Mouse (Mus musculus) T-helper 1 cell (primary cell): ENCODE measurements at regions not wholly inside any gene's neighbourhood (a gene's known extent, or its start where the extent isn't known, plus 50 kb on each side); places are given as distances from the start of the nearest gene placed in this dataset.
"Not testable (repeated sequence)": the region's sequence is repeated elsewhere in the genome, so short reads cannot be mapped to it uniquely, and the experiment has no call there.

Experiments
- in situ Hi-C: fragments of 300-600 bp; cut with MboI, MseI; formaldehyde crosslinking; loops from one replicate; pipeline ENCODE4 v1.15.1; 2025; ENCODE audit warnings: high pct_unique_total_duplicates

DNA sequence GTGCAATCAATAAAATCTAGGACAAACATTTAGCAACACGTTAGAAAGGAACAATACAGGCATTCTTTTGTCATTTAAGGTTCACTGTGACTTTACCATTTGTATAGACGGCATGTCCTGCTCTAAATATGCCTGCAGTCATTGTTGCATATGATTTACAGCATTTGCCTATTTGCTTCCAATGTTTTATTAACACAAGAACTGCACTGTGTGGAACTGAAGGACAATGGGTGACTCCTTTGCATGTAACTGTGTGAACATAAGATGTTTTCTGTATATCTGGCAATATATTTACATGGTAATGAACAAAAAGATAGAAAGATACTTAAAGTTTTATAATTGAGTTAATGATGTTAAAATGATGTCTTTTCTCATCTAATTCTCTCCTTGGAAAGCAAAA is 57.1 kb downstream of the Pou4f1 start:
- in situ Hi-C loops, result no loop called here

DNA sequence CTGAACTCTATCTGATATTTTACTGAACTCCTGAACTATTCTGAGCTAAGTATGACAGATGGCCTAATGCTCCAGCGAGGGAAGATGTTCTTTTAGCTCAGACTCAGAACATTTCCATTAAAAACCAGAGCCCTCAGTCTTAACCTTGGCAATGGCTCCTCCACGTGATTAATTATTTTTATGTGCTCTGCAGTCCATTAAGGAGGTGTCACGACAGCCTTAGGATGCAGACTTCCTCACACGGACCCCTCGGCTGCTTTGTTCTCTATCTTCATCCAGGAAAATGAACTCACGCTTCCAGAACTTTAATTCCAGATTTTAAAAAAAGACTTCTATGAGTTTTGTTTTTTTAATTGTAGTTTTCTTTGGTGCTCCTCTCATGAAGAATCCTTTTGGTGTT is 57.5 kb downstream of the Pou4f1 start:
- in situ Hi-C loops, result no loop called here

DNA sequence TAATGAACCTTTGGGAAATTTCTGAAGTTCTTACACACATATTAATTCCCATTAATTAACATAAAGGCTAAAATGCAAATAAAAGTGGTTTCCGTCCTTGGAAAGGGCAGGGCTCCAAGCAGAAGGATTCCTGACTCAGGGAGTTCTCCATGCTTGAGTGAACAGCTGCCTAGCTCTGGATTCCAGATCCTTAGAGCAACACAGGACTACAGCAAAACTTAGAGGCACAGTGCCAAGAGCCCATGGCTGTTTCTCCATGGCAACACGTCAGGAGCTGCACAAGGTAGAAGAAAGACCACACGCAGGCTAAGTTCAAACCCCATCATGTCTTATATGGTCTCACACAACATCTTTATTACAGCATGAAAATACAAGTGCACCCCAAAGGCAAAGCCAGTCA is 61.7 kb downstream of the Pou4f1 start:
- in situ Hi-C loops, result no loop called here

DNA sequence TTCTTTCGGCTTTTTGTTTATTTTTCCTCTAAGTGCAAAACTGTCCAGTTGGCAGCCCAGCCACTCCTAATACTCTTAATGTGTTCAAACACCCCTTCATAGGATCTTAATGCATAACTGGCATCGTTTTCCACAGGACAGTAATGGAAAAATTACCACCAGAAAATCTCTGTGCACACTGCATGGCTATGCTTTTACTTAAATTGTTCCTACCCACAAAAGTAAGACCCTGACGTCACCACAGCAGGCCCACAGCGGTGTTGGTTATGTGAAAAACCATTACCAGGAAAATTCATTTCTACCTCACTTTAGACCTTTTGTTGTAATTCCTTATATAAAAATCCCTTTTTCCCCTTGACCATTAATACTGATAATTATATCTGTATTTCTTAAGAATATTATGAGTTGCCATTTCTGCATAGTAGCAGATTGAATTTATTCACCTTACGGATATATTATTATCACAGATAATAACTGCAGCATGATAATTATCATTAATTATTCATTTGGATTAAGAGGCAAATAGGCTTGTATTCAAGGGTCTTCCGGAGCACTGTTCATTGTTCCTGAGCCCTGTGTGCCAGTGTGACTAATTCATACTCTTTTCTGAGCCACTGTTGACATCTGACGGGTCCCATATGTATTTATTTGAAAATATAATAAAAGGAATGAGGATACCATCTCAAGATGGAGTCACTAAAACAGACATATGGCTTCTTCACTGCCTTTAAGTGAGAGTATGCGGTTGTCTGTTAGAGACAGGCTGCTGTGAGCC is 78.3 kb downstream of the Pou4f1 start:
- in situ Hi-C loops, result loop anchor here (10.0 kb wide), 1 partner anchor 585 kb away; no protein-coding TSS in a partner anchor

DNA sequence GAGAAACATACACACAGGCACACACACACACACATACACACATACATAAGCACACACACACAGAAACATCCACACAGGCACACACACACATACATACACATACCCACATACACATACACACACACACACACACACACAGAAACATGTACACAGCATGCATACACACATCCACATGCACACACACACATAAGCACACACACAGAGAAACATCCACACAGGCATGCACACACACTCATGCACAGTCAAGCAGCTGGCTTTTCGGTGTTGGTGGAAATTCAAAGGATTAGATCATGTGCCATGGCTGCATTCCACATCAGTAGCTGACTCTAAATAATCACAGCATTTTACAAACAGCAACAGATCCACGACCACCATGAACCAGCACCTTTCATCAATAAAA is 78.9 kb downstream of the Pou4f1 start:
- in situ Hi-C loops, result no loop called here

DNA sequence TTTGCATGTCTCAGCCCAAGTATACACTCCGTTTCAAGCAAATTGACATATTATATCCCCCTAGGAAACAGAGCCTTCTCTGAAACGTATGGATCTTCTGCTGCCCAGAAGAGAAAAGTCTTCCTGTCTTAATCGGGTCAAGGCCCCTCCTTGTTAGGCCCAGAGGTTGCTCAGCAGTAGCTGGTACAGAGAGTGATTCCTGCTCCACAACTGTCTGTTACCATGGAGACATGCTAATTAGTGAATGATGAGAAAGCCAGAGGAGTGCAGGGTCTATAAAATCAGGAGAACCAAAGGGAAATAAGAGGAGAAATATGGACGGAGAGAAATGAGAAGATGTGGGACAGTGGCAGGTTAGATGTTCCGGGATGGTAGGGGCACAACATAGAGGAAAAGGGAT is 86.8 kb downstream of the Pou4f1 start:
- in situ Hi-C loops, result no loop called here

DNA sequence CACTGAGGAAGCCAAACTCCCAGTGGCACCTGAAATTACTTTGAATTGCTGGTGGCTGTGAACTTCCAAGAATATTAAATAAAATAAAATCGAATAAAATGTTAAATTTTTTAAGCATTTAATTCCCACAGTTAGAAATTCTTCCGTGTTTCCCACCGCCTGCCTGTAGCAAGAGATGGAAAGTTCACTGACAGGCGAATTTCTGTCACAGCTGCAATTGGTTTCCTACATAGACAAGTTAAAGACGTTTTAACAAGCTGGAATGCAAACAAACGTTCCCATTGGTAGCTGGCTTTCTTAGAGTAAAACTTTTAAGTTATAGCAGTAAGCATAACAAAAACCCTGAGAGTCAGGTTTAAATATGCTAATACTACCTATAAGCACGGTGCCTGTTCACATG is 95.0 kb downstream of the Pou4f1 start:
- in situ Hi-C loops, result no loop called here

DNA sequence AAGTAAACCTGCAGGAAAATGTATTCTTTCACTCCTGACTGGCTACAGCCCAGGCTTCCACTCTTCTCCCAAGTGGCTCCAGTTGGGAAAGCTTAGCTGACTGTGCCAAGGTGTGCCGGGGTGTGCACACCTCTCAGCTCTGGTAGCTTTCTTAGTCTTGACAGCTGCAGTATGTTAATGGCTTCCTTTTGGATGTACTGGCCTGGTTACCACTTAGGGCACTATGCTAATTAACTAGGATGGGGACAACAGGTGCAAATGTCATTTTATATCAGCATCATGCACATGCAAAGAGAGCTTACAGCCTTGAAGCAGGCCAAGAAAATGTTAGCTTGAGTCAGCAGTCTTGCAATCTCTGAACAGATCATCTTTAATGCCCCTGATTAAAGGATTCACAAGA is 111.2 kb downstream of the Pou4f1 start:
- in situ Hi-C loops, result no loop called here

DNA sequence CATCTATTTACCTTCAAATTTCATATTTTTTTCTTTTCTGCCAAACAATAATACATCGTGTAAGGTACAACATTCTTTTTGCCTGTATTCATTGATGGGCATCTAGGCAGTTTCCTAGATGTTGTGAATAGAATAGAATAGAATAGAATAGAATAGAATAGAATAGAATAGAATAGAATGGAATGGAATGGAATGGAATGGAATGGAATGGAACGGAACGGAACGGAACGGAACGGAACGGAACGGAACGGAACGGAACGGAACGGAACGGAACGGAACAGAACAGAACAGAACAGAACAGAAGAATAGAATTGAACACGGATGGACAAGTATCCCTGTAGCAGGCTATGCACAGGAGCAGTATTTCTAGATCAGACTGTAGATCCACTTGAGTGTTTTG is 131.0 kb downstream of the Pou4f1 start:
- in situ Hi-C loops, result not testable (repeated sequence)

DNA sequence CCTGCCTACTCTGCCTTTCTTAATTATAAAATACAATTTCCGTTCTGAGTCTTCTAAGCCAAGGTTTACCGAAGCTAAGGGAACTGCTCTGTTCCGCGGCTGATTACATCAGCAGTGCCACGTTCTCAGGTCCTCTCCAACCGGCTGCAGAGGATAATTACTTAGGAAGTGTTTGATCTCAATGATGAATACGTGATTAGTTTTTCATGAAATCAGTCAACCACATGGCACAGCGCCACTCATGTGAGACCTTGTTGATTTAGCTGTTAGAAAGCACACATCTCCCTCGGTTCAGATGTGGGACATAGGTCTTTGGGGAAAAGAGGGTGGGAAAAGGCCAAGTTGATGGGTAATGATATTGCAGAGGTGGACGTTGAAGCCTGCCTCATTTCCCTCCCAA is 141.7 kb downstream of the Pou4f1 start:
- in situ Hi-C loops, result no loop called here

DNA sequence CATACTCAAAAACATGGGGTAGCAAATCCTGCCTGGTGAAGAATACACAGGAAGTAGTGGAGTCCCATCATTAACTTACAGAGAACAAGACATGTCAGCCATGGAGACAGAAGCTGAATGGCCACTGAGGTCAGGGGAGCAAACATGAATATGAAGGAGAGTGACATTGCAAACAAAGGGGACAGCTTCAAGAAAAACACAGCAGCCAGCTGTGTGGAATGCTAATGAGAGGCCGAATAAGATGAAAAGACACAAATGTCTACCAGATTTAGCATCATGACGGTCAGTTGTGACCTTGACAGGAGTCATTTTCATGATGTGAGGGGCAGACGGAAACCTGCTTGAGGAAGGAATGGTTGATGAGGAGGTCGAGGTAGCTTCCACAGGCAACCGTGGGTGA is 167.7 kb downstream of the Pou4f1 start:
- in situ Hi-C loops, result no loop called here

DNA sequence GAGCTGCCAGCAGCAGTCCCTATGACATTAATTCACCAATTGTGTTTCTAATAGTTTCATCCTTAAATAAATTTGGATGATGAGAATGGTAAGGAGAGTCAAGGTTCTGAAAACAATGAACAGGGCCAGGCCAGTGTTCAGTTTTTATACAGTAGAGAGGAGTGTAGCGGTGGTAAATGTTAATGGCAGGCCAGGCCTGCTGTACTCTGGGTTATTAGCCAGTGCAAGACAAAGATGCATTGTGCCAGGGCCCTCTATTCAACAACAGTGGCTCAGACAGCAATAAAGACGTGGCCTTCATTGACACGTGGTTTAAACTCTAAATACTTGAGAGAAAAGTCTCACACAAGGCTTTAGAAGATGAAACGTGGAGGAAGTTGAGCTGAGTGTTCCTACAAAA is 169.5 kb downstream of the Pou4f1 start:
- in situ Hi-C loops, result no loop called here

DNA sequence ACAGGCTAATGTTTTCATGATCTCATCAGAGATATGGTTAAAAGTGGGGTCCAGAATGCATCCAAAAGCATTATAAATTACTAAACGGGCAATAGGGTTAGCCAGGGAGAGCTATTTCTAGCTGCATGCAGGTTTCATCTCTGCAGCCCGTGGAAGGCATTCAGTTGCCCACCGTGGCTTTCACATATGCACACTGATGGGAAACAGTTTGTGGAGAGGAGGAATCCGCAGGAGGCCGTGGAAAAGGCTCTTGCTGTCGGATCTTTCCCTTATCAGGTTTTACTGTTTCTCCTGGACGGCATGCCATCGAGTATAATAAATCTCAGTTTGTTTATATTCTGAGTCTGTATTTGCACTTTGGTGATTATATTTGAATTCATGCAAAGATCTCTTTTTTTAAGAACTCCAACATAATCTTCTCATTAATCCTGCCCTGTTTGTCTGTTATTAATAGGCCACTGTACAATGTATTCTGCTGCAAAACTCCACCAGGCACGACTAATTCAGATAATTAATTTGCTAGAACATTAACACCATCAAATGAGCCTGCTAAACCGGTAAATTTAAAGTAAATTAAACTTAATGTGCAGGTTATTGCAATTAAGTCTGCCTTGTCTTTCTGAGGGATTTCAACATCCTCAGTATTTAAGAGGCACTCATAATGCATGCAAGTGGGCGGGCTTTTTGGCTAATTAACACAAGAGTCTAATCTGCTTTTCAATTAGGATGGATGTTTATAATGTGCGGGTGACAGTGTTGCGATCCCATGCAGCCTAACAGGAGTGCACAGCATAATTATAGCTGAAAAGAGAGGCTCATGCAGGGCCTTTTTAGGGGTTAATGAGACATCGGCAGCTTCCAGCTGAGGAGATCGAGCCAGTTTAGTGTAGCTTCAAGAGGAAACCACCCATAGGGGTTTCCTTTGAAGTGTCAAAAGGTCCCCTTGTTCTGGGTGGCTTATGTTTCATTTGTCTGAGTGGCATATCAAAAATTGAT is 170.2 kb downstream of the Pou4f1 start:
- in situ Hi-C loops, result no loop called here

DNA sequence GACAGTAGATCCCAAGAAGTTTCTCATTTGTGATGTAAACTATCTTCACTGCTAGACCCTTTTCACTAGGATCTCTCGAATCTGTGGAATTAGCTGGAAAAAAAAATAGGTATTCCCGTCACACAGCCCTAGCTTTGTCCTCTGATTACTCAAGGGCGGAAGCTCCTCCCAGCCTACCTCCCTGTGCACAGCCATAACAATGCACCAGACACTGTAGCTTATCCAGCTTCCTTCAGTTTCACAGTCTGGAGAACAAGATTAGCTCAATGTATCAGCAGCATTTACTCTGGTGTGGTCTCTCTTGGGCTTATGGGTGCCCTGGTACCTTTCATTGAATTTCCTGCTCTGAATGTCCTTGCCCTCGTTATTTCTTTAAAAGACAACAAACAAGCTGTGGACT is 174.0 kb downstream of the Pou4f1 start:
- in situ Hi-C loops, result no loop called here

DNA sequence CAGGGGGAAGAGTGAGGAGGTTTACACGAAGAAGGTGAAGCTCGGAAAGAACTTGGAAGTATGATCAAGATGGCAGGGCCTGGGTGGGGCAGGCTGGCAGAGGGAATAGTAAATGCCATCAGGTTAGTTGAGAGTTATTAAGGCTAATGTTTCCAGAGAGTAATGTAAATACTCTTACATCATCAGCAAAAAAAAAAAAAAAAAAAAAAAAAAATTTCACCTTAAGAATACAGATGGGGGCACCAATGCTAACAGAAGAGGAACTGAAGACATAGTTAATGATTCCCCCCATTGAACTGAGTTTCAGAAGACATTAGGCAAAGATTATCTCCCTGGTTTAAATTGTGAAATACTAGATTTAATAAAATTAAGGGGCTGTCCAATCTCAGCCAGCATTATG is 174.7 kb downstream of the Pou4f1 start:
- in situ Hi-C loops, result no loop called here

DNA sequence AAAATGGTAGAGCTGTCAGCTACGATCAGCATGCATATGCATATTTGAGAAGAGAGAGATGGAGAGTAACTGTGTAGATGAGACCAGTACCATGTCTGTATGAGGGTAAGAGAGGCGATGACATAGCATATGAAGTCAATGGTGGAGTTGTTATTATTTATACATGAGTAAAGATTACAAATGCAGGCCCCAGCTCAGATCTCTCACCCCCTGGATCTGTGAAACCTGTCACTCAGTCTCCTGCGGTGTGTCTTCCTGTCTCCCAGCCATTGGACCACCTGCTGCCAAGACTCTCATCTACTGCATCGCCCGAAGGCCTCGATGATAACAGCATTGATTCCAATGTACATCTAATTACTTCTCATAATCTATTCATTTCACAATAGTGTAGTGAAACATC is 187.4 kb downstream of the Pou4f1 start:
- in situ Hi-C loops, result no loop called here

DNA sequence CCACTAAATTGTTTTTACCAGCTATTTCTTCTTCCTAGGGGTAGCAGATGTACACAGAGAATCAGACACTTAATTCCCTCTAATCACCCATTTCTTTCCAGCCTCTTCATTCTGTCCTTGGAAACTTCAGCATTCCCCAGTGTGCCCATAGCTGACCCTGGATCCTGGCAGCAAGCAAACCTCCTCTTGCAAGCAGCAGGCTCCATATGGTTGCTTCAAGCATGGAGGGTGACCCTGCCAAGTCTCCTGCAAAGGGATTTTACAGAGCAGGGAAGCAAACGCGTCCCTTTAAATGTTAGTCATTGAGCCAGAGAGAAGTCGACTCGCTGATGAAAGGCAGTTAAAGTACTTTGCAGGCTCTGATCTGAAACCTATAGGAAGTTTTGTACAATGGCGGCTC is 187.9 kb downstream of the Pou4f1 start:
- in situ Hi-C loops, result no loop called here

DNA sequence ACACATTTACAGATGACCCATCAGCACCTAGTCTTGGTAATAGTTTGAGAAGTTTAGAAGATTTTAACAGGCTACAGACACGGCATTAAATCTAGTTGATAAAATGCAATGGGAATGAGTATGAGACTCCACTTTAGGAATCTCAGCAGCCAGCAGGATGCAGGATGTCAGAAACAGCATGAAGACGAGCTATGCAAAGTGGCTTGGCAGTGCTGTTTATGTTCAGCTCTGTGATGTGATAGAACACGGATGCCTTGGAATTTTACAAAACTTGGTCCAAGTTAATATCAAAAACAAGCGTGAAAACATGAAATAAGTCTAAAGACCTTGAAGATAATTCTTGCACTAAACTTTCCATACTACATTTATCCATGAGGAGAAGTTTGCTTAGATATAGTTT is 193.0 kb downstream of the Pou4f1 start:
- in situ Hi-C loops, result no loop called here

DNA sequence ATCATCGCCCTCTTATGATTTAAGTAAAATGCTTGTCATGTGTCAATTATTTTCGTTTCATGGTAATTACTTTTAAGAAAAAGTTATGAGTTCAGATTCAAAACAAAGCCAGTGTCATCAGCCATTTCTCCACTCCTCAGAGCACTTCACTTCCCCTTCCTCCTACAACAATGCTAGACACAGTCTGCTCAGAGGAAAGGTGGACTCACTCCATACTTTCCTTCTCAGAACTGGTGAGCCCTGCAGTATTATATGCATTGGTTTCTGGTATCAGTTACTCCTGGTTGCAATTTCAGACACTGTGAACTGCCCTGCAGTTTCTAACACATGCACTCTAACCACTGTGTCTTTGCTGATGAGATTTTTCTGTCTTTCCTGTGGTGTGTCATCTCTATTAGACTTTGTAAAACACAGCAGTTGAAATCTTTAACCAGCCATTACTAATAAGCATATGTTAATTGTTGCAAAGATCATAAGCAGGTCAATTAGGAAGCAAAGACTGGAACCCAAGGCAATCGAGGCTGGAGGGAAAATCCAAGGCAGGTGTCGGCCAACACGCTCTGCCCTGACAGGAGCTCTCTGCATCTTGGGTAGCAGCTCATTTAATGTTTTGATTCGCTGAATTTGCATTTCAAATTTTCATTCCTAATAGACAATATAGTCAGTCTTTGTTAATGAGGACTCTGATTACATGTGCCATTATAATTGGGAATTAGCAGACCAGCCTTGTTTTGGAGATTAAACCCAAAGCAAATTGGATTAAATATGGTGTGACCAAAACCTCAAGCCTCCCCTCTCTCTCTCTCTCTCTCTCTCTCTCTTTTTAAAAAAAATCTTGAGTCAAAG is 202.7 kb downstream of the Pou4f1 start:
- in situ Hi-C loops, result no loop called here

DNA sequence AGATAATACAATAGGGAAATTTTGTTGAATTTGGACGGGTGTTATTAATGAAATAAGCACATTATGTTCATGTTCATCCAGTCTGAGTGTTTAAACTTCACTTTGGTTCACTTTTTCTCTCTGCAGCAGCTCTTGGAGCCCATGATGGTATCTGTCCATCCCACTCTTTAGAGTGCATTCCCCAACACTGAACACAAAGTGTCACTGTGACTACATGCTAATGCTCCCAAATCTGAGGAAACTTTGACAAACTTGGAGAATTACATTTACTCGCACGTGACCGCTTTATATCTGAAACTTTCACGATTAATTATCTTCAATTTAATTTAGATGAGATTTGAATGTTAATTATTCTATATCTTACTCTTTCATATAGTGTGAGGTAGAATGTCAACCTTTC is 250.8 kb downstream of the Pou4f1 start:
- in situ Hi-C loops, result no loop called here

DNA sequence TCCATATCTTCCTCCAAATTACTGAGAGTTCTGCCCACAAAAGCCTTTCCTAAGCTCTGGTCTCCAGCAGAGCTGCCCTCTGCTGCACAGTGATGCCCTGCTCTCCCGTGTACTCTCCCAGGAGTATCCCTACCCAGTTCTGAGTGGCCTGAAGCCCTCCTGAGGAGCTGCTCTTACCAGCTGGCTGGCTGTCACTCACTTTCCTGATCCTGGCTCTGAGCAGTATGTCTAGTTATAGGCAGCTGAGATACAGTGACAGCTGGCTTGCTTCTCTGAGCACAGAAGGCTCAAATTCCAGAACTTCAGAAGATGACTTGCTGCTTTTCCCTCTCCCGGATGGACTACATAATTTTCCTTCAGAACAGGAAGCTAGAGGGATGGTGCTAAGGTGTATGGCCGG is 257.1 kb downstream of the Pou4f1 start:
- in situ Hi-C loops, result no loop called here

DNA sequence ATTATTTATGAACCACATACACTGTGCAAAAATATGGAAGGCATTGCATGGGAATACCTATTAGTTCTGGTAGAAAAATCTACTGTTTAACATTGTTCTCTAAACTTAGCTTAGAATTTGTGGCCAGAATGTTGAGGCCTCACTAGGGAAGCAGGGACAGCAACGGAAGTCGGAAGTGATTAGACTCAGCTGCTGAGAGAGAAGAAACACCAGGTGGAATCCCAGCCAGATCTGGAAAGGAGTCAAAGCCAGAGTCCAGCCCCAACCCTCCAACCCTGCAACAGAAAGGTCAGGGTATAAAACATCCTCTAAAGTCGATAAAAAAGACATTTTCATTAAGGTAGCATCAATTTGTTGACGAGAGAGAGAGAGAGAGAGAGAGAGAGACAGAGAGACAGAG is 258.9 kb downstream of the Pou4f1 start:
- in situ Hi-C loops, result no loop called here
